Comparison of ENCODE assay signal across 14 mouse cellular contexts in genomic region chr14:77259686-77260085, GRCm38 (mm10).
DNase-seq lines count a peak whose midpoint lies in the region; ATAC-seq lines count a peak whose summit lies in the region.
"Had no signal": no experiment of that assay in that cellular context is flagged by ENCODE, and none has a peak within 500 bp of the region (broad histone marks: within the 10 kb centered on the region; RNA-seq: fewer than 3 reads in every experiment).

No protein-coding gene starts in this region.

- no peak overlapping the region for H3K4me3 ChIP-seq in forebrain, embryonic 13.5 days
- H3K4me3 ChIP-seq: embryonic facial prominence, embryonic 13.5 days; hindbrain, embryonic 13.5 days; limb, embryonic 12.5 days; liver, embryonic 13.5 days; lung, embryonic 15.5 days had no signal

- H3K27me3 ChIP-seq in forebrain, embryonic 13.5 days: no peaks in the 10 kb centered on the region
- H3K27me3 ChIP-seq: embryonic facial prominence, embryonic 13.5 days; hindbrain, embryonic 13.5 days; limb, embryonic 12.5 days; liver, embryonic 13.5 days; lung, embryonic 15.5 days had no signal

- H3K36me3 ChIP-seq in forebrain, embryonic 13.5 days (ENCODE audit: poor library complexity, severe bottlenecking): no peaks in the 10 kb centered on the region
- H3K36me3 ChIP-seq: embryonic facial prominence, embryonic 13.5 days; hindbrain, embryonic 13.5 days; limb, embryonic 12.5 days; liver, embryonic 13.5 days; lung, embryonic 15.5 days had no signal

- H3K9ac ChIP-seq in forebrain, embryonic 13.5 days: no peak overlapping the region
- H3K9ac ChIP-seq: embryonic facial prominence, embryonic 13.5 days; hindbrain, embryonic 13.5 days; limb, embryonic 12.5 days; liver, embryonic 13.5 days; lung, embryonic 15.5 days had no signal

- WGBS in forebrain, embryonic 13.5 days: 92% methylated on average over 5 of the region's 5 CpGs

- H3K27ac ChIP-seq in forebrain, embryonic 13.5 days: no peak overlapping the region
- H3K27ac ChIP-seq: embryonic facial prominence, embryonic 13.5 days; hindbrain, embryonic 13.5 days; limb, embryonic 12.5 days; liver, embryonic 13.5 days; lung, embryonic 15.5 days had no signal

- peak; percentile 73 for DNase-seq in heart, adult 11 months
- DNase-seq in heart, adult 18-20 months: no peak
- DNase-seq in left cerebral cortex, postnatal 4 days: peak; percentile 29
- DNase-seq in left cerebral cortex, postnatal 14 days (ENCODE audit: low spot score in 2 of 2): no peak
- DNase-seq in cerebellum, adult 9-10 months: peak; percentile 81
- DNase-seq in lung, postnatal 36 days: no peak
- DNase-seq: B cell, adult 2 months; liver, embryonic 13.5 days; midbrain, embryonic 14.5 days had no signal

- no peak for ATAC-seq in forebrain, embryonic 13.5 days

- no peaks in the 10 kb centered on the region for H3K9me3 ChIP-seq in forebrain, embryonic 13.5 days (replicated peaks)
- H3K9me3 ChIP-seq: embryonic facial prominence, embryonic 13.5 days; hindbrain, embryonic 13.5 days; limb, embryonic 12.5 days; liver, embryonic 13.5 days; lung, embryonic 15.5 days had no signal

- peaks cover 26% of the 10 kb centered on the region; the same call in 1 of the 2 replicates for H3K4me1 ChIP-seq in forebrain, embryonic 13.5 days
- H3K4me1 ChIP-seq: liver, embryonic 13.5 days had no signal

- no peak overlapping the region for H3K4me2 ChIP-seq in forebrain, embryonic 13.5 days
- H3K4me2 ChIP-seq: embryonic facial prominence, embryonic 13.5 days; hindbrain, embryonic 13.5 days; limb, embryonic 12.5 days; liver, embryonic 13.5 days; lung, embryonic 15.5 days had no signal

- intact Hi-C loops in left cerebral cortex, postnatal 4 days (cut with DNase I): no loop called here
- intact Hi-C loops in left cerebral cortex, postnatal 14 days (cut with DNase I): no loop called here

Comparison
In these comparisons a context has a peak if more than half of its experiments do, and no peak if none do; other contexts are left out.
1. DNase-seq: peak in heart, adult 11 months (single experiment), left cerebral cortex, postnatal 4 days (single experiment) and cerebellum, adult 9-10 months (single experiment); none in heart, adult 18-20 months (0 of 2), left cerebral cortex, postnatal 14 days (0 of 2) and lung, postnatal 36 days (single experiment).